Mouse (Mus musculus) megakaryocyte, embryonic 14.5 days (primary cell): Measurements from ENCODE around the gene Minpp1.

Experiments used
- FLI1 ChIP-seq: IDR thresholded peaks from 2 replicates; pipeline ENCODE4 v1.6.1; 2012; ENCODE audit warnings: low read length, inconsistent platforms, mixed read lengths
- GATA1 ChIP-seq: IDR thresholded peaks from 3 replicates; pipeline ENCODE4 v1.6.1; 2012; ENCODE audit warnings: mixed read lengths, low read length, inconsistent platforms, borderline replicate concordance

DNA sequence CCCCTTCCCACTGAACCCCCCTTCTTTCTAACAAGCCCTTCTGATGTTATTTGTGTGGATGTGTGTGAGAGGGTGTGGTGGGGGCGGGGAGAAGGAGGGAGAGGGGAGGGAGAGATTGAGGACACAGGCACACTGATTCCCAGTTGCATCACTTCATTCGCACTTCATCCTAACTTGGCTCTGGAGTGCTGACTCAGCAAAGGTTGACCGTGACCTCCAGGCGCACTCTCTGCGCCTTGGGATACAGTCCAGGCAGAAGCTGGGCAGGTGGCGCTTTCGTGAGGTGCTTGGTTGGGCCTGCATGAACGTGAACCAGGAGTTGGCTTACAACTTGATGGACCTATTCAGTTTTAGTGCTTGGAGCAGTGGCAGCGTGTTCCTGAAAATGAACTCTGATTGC lies 22.0 kb downstream of the Minpp1 start:
- TF ChIP-seq FLI1 (no peak), GATA1 (no peak)
